Mouse (Mus musculus) embryonic fibroblast, embryonic 13.5 days (primary cell): ENCODE measurements around the gene Tmem203. TPM values are rescaled to one million over a fixed set of nuclear protein-coding genes. Genes with fewer than 3 reads are reported as not detected.

Source experiments
- H3K27ac ChIP-seq: 2 replicates; pipeline ENCODE4 v1.5.1; 2012; ENCODE audit warnings: low read length, control low read depth, inconsistent platforms; ENCODE audit not compliant: insufficient read depth
- H3K4me1 ChIP-seq: 2 replicates; pipeline ENCODE4 v1.6.1; 2011; ENCODE audit warnings: low read length; ENCODE audit not compliant: control insufficient read depth, insufficient read depth
- H3K4me3 ChIP-seq: 2 replicates; pipeline ENCODE4 v1.5.1; 2011; ENCODE audit warnings: mild to moderate bottlenecking, control low read depth, low read length; ENCODE audit not compliant: insufficient read depth
- CTCF ChIP-seq: IDR thresholded peaks from 2 replicates; pipeline ENCODE4 v1.5.1; 2011; ENCODE audit warnings: mild to moderate bottlenecking, control low read depth, low read length, moderate library complexity, borderline replicate concordance; ENCODE audit not compliant: insufficient read depth
- POLR2A ChIP-seq: IDR thresholded peaks from 2 replicates; pipeline ENCODE4 v1.6.1; 2011; ENCODE audit warnings: low read depth, mild to moderate bottlenecking, control low read depth, low read length, moderate library complexity
- polyA plus RNA-seq: library from polyadenylated mRNA; stranded (reverse); fragments of >200 nt; gene quantifications from 2 replicates; pipeline ENCODE4 v1.2.4, GENCODE M21; 2011; ENCODE audit warnings: low read depth; ENCODE audit not compliant: missing spikeins, insufficient read length

Tmem203 gene
- polyA plus RNA-seq: 11.6 and 15.3 TPM in 2 replicates

- no peak within 1 kb of the TSS for H3K27ac ChIP-seq
- H3K4me1 ChIP-seq: no peaks in the 10 kb centered on the region
- no peak for TF ChIP-seq CTCF
- TF ChIP-seq POLR2A: peak; percentile 54
- peak within 1 kb of the TSS; percentile 92 for H3K4me3 ChIP-seq
Observed at GRCm38 (mm10) chr2:25255284-25255779, at the start of gene Tmem203. Gene Tmem203 (plus strand): TSS chr2:25255439.

- Histone ChIP-seq H3K4me3 (no peak overlapping the region), H3K27ac (no peak overlapping the region), H3K4me1 (no peaks in the 10 kb centered on the region)
- TF ChIP-seq POLR2A (no peak), CTCF (no peak)
Observed at GRCm38 (mm10) chr2:25207593-25207992, 47.6 kb upstream of the Tmem203 start.

DNA sequence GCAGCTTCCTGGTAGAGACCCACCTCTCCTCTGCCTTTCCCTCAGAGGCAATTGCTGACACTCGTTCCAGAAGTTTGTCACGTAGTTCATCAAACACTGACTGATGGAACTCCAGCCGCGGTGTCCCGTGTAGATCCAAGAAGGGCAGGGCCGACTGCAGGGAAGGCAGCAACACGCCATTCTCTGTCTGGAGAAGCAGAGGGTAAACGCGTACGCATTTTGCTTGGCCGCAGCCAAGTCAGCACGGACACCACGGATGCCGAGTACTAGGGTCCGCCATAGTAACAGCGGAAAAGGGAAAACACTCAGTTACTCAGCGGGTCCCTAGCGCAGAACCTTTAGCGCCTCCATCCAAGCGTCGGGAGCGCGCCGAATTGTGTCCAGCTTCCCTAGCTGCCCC, 44.6 kb upstream of the Tmem203 start:
- Histone ChIP-seq H3K4me3 (peak overlapping the region; percentile 81), H3K27ac (peak overlapping the region; percentile 31; the same call in 1 of the 2 replicates), H3K4me1 (no peaks in the 10 kb centered on the region)
- no peak for TF ChIP-seq POLR2A
- no peak for TF ChIP-seq CTCF

- Histone ChIP-seq H3K4me3 (peak within 1 kb of the TSS; percentile 81), H3K4me1 (no peaks in the 10 kb centered on the region), H3K27ac (peak within 1 kb of the TSS; percentile 31; the same call in 1 of the 2 replicates)
- no peak for TF ChIP-seq CTCF
- peak; percentile 83 for TF ChIP-seq POLR2A
Observed at GRCm38 (mm10) chr2:25211121-25211670, 44.0 kb upstream of the Tmem203 start, which contains the start of gene Nelfb. Gene Nelfb (minus strand): TSS chr2:25211489.

DNA sequence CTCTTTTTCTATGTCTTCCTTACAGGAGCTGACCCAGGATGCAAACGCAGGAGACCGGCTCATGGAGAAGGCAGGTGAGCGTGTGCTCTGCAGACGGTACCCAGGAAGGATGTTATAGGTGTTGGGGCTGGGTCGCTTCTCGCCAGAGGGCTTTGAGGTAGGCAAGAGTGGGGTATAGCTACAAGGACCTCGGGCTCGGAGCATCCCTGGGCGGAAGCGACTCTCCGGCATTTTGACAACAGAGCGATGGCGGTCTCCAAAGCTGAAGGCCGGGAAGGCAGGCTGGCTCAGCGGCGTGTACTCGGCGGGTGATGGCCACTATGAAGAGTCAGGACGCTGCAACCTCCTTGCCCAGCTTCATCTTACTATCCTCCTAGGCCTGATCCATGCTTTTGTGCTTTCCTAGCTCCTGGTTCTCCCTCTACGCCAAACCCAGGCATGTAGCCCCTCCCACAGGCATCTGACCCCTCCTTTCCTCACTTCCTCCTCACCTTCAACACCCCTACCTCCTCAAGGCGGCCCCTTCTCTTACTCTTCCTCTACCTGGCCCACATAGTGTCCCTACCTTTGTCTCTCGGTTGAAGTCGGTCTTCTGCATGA, 41.9 kb upstream of the Tmem203 start:
- TF ChIP-seq CTCF: no peak
- TF ChIP-seq POLR2A: no peak

GRCm38 (mm10) chr2:25214444-25214843, 40.8 kb upstream of the Tmem203 start, which contains the start of gene Stpg3:
Gene Stpg3 (minus strand): TSS chr2:25214637.
- Histone ChIP-seq H3K4me1 (no peaks in the 10 kb centered on the region), H3K27ac (no peak within 1 kb of the TSS), H3K4me3 (no peak within 1 kb of the TSS)
- no peak for TF ChIP-seq POLR2A
- TF ChIP-seq CTCF: no peak

More for the DNA sequence above, 41.9 kb upstream of the Tmem203 start:
- Histone ChIP-seq H3K4me3 (no peak overlapping the region), H3K27ac (no peak overlapping the region), H3K4me1 (no peaks in the 10 kb centered on the region)

DNA sequence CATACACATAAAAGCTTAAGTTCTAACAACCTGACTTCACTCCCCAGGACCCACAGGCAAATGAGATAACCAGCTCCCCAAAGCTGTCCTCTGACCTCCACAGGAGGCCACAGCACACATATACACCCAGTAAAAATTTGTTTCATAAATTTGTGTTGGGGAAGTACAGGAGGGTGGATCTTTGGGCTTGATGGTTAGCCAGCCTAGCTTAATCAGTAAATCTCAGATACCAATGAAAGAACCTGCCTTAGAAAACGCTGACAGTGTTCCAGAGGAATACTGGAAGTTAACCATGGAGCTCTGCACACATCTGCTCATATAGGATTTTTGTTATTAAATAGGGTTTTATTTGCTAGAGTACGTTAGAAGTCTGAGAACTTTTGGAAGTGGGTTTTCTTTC, 37.6 kb upstream of the Tmem203 start:
- TF ChIP-seq CTCF: no peak
- no peak for TF ChIP-seq POLR2A
- H3K4me1 ChIP-seq: no peaks in the 10 kb centered on the region
- H3K4me3 ChIP-seq: no peak overlapping the region
- no peak overlapping the region for H3K27ac ChIP-seq

DNA sequence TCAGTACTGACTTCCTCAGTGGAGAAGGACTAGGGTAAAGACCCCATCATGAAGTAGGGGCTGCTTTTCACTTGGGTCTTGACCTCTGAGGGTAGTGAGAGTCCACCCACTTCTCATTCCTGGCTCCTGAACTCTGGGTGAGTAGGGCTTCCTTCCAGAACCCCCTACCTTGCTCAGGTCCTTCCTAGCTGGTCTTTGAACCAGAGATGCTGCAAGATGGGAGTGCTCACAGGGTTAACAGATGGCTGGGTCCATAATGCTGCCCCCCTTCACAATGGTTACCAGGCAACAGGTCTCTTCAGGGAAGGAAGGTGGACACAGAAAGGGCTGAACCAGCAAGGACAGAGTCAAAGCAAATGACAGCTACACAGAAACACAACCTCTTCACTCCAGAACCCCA, 36.8 kb upstream of the Tmem203 start, which contains the start of gene Fam166a:
Fam166a (plus strand) TSS at position 301 of the 400 bp plus-strand sequence.
- no peak within 1 kb of the TSS for H3K4me3 ChIP-seq
- no peaks in the 10 kb centered on the region for H3K4me1 ChIP-seq
- no peak within 1 kb of the TSS for H3K27ac ChIP-seq
- TF ChIP-seq POLR2A (no peak), CTCF (no peak)

DNA sequence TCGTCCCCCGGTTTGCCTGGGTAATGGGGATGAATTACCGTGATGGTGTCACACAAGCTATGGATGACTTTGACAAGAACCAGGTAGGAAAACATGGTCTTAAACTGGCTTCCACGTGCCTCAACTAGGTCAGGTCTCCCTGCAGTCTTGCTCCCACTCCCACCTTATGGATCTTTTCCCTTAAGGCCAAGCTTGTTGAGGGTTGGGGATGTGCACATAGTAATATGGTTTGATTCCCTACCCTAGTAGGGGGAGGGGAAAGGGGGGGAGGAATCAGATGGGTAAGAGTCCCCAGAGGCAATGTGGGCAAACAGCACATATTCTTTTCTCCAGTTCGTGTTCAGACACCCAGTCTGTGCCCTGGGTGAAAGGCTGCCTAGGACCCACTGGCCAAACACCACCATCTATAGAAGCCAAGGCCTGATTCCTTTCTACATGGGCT, 33.9 kb upstream of the Tmem203 start:
- peak; percentile 65 for TF ChIP-seq POLR2A
- TF ChIP-seq CTCF: no peak
- Histone ChIP-seq H3K4me3 (no peak overlapping the region), H3K27ac (no peak overlapping the region), H3K4me1 (peaks cover 3% of the 10 kb centered on the region; the same call in 1 of the 2 replicates)
